Mouse (Mus musculus) lung, embryonic 15.5 days (tissue): ENCODE measurements around the gene Usp46. TPM values are rescaled to one million over a fixed set of nuclear protein-coding genes. Genes with fewer than 3 reads are reported as not detected.

Source experiments
- ATAC-seq: fragments of 200-750 bp; cut with Nextera tagmentation; 2 replicates; pipeline ENCODE4 v1.8.0; 2017; ENCODE audit warnings: moderate number of reproducible peaks, borderline replicate concordance; ENCODE audit not compliant: low FRiP score, low TSS enrichment; ENCODE audit errors: extremely low read depth
- H3K27ac ChIP-seq: fragments of 300-500 bp; sonication (generic); 2 replicates; pipeline ENCODE4 v1.5.1; 2015; ENCODE audit warnings: moderate library complexity, mild to moderate bottlenecking, inconsistent platforms
- H3K27me3 ChIP-seq: fragments of 300-500 bp; sonication (generic); 2 replicates; pipeline ENCODE4 v1.6.1; 2015; ENCODE audit warnings: inconsistent platforms
- H3K36me3 ChIP-seq: fragments of 300-500 bp; sonication (generic); 2 replicates; pipeline ENCODE4 v1.6.1; 2015; ENCODE audit warnings: inconsistent platforms
- H3K4me1 ChIP-seq: fragments of 300-500 bp; sonication (generic); 2 replicates; pipeline ENCODE4 v1.6.1; 2015; ENCODE audit warnings: inconsistent platforms
- H3K4me2 ChIP-seq: fragments of 300-500 bp; sonication (generic); 2 replicates; pipeline ENCODE4 v1.6.1; 2015; ENCODE audit warnings: inconsistent platforms, mild to moderate bottlenecking, moderate library complexity
- H3K4me3 ChIP-seq: fragments of 300-500 bp; sonication (generic); 2 replicates; pipeline ENCODE4 v1.5.1; 2015; ENCODE audit warnings: mild to moderate bottlenecking, inconsistent platforms
- H3K9ac ChIP-seq: fragments of 300-500 bp; sonication (generic); 2 replicates; pipeline ENCODE4 v1.6.1; 2015; ENCODE audit warnings: inconsistent platforms
- H3K9me3 ChIP-seq: fragments of 300-500 bp; sonication (generic); 2 replicates; pipeline ENCODE4 v1.6.1; 2016; ENCODE audit warnings: inconsistent platforms
- WGBS: fragments of 180-500 bp; shearing (Covaris S2); methylation state at CpG from one replicate; pipeline ENCODE4 v1.1.7; 2015; 5-methylcytosine and 5-hydroxymethylcytosine counted together
- polyA plus RNA-seq: library from polyadenylated mRNA; unstranded; fragments of >200 nt; fragmentation: Nextera tagmentation; extraction: Ambion mirVana; gene quantifications from 2 replicates; pipeline ENCODE4 v1.2.1, GENCODE M21; 2015

Gene Usp46
- polyA plus RNA-seq, 1 experiment from 2014 or later, result 46.4 TPM

DNA sequence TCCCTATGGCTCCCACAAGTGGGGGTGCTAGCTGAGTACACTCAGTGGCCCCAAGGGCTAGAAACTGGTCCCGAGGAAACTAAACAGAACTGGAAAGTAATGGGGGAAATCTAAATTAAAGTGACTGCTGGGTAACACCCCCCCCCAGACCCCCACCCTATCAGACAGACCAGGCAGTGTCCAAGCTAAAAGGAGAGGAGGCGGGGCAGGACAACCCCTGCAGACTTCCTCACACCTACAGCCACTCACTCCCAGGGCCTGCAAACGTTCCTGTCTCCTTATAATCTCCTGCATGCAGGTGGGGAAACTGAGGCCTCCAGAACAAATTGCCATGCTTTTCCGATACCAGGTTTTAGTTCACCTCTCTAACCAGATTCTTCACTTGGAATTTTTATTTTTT lies 885 bp downstream of the Usp46 start:
- H3K27me3 ChIP-seq, result no peaks in the 10 kb centered on the region
- H3K36me3 ChIP-seq, result no peaks in the 10 kb centered on the region
- peaks cover 53% of the 10 kb centered on the region for H3K4me1 ChIP-seq
- WGBS, result 12% methylated on average over 4 of the region's 4 CpGs
- peak overlapping the region; percentile 95 for H3K9ac ChIP-seq
- H3K4me2 ChIP-seq, result peak overlapping the region; percentile 71
- H3K4me3 ChIP-seq, result peak overlapping the region; percentile 75
- H3K9me3 ChIP-seq, result no peaks in the 10 kb centered on the region
- ATAC-seq, result no peak
- H3K27ac ChIP-seq, result peak overlapping the region; percentile 98

DNA sequence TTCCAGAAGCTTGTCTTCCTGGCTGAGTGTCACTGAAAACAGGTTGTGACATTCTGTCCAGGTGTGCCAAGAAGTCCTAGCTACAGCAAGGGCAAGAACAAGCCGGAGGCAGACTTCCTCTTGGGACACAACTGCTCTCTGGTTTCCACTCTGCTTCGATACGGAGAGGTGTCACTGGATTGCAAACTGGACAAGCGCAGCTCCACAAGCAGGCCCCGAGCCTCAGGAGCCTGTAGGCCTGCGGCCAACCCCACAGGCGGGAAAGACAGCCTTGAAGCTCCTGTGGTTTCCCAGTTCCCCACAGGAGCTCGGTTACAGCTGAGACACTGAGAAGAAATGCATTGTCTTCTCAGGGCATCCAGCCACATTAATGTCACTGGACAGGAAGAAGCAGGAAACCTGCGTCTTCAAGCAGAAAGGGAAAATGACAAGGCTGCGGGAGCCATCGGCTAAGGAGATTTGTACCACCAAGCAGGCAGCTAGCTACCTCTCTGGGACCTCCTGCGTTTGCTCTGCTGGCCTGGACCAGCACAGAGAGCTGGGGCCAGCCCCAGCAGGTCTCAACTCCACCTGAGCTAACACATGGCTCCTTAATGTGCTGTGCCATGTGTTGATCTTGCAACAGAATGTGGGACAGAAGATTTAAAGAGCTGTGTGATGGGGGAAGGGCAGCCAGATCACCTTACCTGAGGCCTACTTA lies 1.7 kb downstream of the Usp46 start:
- no peak for ATAC-seq

DNA sequence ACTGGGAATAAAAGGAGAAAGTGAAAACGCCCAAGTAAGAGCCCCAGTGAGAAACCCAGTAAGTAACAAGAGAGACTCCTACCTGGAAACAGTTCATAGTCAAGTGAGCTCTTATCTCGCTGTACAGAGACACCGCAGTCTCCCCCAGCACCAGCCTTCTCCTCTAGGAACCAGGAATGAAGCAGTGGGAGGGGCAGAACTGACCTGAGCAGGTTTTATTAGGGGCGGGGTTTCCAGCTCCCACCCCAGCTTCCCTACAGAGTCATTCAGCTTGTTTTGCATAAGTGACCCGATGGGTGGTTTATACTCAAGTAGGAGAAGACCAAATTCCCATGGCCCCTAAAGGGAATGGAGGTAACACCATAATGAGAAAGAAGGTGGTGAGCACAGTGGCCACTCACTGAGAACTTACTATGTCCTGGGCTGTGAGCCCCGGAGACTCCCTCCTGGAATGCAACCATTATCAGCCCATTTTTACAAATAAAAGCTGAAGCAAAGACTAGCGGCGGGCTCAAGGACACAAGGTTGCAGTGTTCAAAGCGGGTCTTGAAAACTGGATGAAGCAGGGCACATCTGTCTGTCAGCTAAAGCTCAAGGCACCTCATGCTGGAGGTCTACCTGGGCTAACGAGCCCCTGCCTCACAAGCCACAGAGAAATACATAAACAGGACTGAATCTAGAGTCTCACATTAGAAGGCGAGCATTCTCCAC lies 2.5 kb downstream of the Usp46 start:
- peaks cover 60% of the 10 kb centered on the region for H3K4me1 ChIP-seq
- 35% methylated on average over 11 of the region's 11 CpGs for WGBS

More for the DNA sequence above, 1.7 kb downstream of the Usp46 start:
- 14% methylated on average over 12 of the region's 12 CpGs for WGBS
- no peaks in the 10 kb centered on the region for H3K36me3 ChIP-seq
- no peaks in the 10 kb centered on the region for H3K9me3 ChIP-seq
- no peaks in the 10 kb centered on the region for H3K27me3 ChIP-seq
- H3K4me2 ChIP-seq, result peak overlapping the region; percentile 71
- peak overlapping the region; percentile 75 for H3K4me3 ChIP-seq
- peaks cover 55% of the 10 kb centered on the region for H3K4me1 ChIP-seq
- peak overlapping the region; percentile 95 for H3K9ac ChIP-seq
- peak overlapping the region; percentile 98 for H3K27ac ChIP-seq

DNA sequence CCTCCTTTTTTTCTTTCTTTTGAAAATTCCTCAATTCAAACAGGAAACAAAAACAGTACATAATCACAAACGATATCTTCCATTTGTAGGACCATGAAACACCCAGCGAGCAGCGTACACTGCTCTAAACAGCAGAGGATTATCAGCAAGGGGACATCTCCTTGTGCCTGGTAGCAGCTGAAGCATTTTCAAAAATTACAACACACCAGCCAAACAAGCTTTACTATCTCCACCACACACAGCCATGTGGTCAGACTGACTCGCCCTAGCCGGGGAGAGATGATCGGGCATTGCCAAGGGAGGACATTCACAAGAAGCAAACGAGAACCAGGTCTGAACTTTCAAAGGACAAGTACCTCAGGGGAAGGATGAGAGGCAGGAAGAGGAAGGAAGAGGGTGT lies 3.4 kb downstream of the Usp46 start:
- no peak for ATAC-seq
- Histone ChIP-seq H3K9me3 (no peaks in the 10 kb centered on the region), H3K27ac (peak overlapping the region; percentile 63), H3K4me2 (peak overlapping the region; percentile 71), H3K36me3 (no peaks in the 10 kb centered on the region), H3K4me3 (peak overlapping the region; percentile 75), H3K9ac (peak overlapping the region; percentile 17; the same call in 1 of the 2 replicates), H3K27me3 (no peaks in the 10 kb centered on the region), H3K4me1 (peaks cover 64% of the 10 kb centered on the region)
- WGBS, result 57% methylated on average over 7 of the region's 7 CpGs

More for the DNA sequence above, 2.5 kb downstream of the Usp46 start:
- Histone ChIP-seq H3K36me3 (no peaks in the 10 kb centered on the region), H3K27ac (peak overlapping the region; percentile 98), H3K27me3 (no peaks in the 10 kb centered on the region), H3K4me2 (peak overlapping the region; percentile 71), H3K4me3 (peak overlapping the region; percentile 75), H3K9ac (peak overlapping the region; percentile 95; the same call in 1 of the 2 replicates), H3K9me3 (no peaks in the 10 kb centered on the region)
- ATAC-seq, result no peak

DNA sequence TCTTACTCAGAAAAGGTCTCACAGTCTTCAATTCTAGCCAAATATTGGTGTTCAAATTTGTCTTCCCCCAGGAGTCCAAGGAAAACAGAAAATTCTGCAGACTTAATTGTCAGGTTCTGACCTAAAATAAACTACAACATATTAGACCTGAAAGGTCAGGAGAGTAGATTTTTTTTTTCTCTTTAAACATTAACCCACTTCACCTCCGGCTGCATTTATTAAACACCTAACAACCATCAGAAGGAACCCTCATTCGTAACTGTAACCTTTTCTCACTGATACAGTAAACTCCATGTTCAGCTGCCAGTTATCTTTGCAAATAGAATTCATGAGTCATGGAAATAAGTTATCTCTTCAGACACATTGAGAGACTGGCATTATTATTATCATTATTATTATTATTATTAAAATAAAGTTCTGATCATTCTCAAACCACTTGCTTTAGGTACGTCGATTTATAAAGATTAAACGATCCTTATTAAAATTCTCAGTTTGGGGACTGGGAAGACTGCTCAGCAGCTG lies 4.9 kb downstream of the Usp46 start:
- no peak for ATAC-seq
- Histone ChIP-seq H3K4me3 (no peak overlapping the region), H3K4me2 (peak overlapping the region; percentile 71), H3K36me3 (no peaks in the 10 kb centered on the region), H3K27ac (peak overlapping the region; percentile 71), H3K9ac (no peak overlapping the region), H3K9me3 (no peaks in the 10 kb centered on the region), H3K4me1 (peaks cover 57% of the 10 kb centered on the region), H3K27me3 (no peaks in the 10 kb centered on the region)
- 72% methylated on average over 5 of the region's 5 CpGs for WGBS

DNA sequence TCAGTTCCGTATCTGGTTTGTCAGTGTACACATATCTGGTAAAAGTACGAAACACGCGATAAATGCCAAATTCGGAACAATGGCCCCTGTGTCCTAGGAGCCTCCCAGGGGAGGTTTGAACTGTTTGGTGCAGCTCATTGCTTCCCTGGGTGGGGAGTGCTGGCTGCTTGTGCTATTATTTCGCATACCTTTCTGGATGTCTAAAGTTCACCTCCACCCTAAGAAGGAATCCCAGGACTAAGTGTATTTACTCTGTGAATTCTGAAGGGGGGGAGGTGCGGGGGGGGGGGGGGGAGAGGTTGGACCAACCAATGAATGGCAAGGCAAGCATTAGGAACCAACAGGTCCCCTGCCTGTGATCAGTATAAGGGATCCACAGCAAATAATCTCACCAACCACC lies 6.0 kb downstream of the Usp46 start:
- 64% methylated on average over 6 of the region's 7 CpGs for WGBS
- Histone ChIP-seq H3K27me3 (no peaks in the 10 kb centered on the region), H3K4me1 (peaks cover 58% of the 10 kb centered on the region), H3K4me3 (peak overlapping the region; percentile 10; the same call in 1 of the 2 replicates), H3K4me2 (peak overlapping the region; percentile 23; the same call in 1 of the 2 replicates), H3K27ac (peak overlapping the region; percentile 88), H3K9me3 (no peaks in the 10 kb centered on the region), H3K9ac (no peak overlapping the region), H3K36me3 (no peaks in the 10 kb centered on the region)
- ATAC-seq, result peak; percentile 53; the same call in 1 of the 2 replicates

DNA sequence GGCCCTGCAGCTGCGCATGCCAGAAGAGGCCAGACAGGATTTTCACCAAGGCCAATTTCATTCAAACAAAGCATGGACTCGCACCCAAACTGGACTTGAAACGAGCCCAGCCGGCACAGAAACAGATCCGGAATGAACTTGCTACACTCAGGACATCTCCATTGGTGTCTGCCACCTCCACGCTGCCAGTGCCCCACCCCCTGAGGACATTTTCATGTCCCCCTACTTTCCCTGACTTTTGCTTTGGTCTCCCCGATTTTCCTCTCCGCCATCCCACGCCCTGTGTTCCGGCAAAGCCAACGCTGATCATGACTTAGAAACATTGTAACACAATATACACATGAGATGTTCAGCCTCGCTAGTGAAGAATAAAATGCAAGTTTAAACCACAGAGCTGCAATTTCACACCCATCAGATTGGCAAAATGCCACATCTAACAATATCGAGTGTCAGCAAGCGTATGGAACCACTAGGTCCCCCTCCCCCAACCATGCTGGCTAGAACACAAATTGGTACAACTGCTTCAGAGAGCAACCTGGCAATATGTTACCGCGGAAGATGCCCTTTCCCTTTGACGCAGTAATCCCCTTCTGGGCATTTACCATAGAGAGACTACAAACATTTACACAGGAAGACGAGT lies 6.7 kb downstream of the Usp46 start:
- WGBS, result 62% methylated on average over 18 of the region's 18 CpGs
- no peak overlapping the region for H3K9ac ChIP-seq
- H3K4me3 ChIP-seq, result 0 out of 2 replicates have a peak overlapping the region, but pooled peaks have one; percentile 10

DNA sequence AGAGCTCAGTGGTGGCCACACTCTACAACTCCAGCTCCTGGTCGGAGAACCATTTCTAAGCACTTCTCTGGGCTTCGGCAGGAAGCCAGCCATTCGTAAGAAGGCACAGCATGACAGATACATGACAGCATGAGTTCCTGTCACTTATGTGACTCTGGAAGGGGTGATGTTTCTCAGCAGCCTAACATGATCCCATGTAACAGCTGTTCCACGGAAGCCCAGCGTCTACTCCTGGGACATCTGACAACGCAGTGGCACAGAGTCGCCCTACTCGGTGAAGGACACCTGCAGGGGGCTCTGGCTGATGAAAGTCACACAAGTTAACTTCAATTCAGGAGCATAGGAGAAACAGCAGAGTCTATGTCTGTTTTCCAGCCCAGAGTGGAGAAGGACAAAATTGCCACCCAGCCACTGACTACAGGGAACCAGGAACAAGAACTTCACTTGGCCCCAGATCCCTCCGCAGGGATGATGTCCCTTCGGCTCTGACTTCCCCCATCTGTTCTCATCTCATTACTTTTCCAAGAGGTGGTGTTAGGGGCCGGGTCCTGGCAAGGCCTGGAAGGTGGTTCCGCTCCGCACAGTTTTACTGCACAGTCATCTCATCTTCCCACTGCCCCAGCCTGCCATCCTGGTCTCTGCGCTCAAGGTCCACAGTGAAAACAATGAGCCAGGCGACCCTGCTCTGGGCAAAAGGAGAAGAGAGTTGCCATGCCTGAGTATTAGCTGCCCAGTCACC lies 15.9 kb downstream of the Usp46 start:
- 66% methylated on average over 15 of the region's 15 CpGs for WGBS
- peak overlapping the region; percentile 34; the same call in 1 of the 2 replicates for H3K27ac ChIP-seq
- ATAC-seq, result 0 out of 2 replicates have a peak, but pooled peaks have one; percentile 46

More for the DNA sequence above, 6.7 kb downstream of the Usp46 start:
- Histone ChIP-seq H3K4me2 (peak overlapping the region; percentile 48), H3K36me3 (no peaks in the 10 kb centered on the region), H3K27ac (peak overlapping the region; percentile 88), H3K9me3 (no peaks in the 10 kb centered on the region), H3K27me3 (no peaks in the 10 kb centered on the region), H3K4me1 (peaks cover 51% of the 10 kb centered on the region)
- no peak for ATAC-seq

DNA sequence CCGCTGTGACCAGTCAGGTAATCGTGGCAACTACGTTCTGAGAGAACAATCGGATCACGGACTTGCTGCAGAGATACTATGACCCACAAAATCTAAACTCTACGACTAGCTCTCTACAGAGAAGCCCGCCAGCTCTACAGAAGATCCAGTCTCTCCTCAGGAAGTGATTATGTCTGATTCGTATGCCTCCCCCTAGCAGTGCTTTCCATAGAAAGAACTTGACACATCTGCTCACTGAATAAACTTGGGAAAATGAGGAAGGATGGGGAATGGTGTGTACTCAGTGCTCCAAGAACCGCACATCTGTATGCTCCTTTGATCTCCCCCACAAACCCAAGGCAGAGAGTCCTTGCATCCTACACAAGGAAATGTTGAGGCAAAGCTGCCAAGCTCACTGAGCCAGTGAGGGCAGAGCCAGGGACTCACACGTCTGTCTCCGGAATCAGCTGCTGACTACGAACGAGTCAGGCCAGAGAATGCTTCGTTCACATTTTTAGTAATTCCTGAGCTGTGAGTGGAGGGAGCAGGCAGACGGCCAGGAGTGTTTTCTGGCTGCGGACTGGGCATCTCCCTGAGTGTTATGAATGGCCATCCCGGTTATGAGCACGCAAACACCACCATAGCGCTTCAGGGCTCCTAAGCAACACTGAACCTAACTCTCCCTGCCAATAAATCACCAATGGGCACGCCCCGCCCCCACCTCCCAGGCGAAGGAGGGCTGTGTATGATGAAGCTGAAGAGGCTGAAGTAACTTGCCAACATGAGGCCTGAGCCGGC lies 16.6 kb downstream of the Usp46 start:
- no peak overlapping the region for H3K9ac ChIP-seq
- peak overlapping the region; percentile 34; the same call in 1 of the 2 replicates for H3K27ac ChIP-seq
- no peaks in the 10 kb centered on the region for H3K36me3 ChIP-seq
- H3K4me2 ChIP-seq, result peak overlapping the region; percentile 14
- no peaks in the 10 kb centered on the region for H3K27me3 ChIP-seq
- peak; percentile 46; the same call in 1 of the 2 replicates for ATAC-seq
- WGBS, result 55% methylated on average over 23 of the region's 23 CpGs
- no peak overlapping the region for H3K4me3 ChIP-seq
- peaks cover 31% of the 10 kb centered on the region for H3K4me1 ChIP-seq
- no peaks in the 10 kb centered on the region for H3K9me3 ChIP-seq

More for the DNA sequence above, 15.9 kb downstream of the Usp46 start:
- Histone ChIP-seq H3K36me3 (no peaks in the 10 kb centered on the region), H3K4me2 (peak overlapping the region; percentile 14), H3K4me3 (no peak overlapping the region), H3K4me1 (peaks cover 31% of the 10 kb centered on the region), H3K27me3 (no peaks in the 10 kb centered on the region), H3K9me3 (no peaks in the 10 kb centered on the region), H3K9ac (no peak overlapping the region)

DNA sequence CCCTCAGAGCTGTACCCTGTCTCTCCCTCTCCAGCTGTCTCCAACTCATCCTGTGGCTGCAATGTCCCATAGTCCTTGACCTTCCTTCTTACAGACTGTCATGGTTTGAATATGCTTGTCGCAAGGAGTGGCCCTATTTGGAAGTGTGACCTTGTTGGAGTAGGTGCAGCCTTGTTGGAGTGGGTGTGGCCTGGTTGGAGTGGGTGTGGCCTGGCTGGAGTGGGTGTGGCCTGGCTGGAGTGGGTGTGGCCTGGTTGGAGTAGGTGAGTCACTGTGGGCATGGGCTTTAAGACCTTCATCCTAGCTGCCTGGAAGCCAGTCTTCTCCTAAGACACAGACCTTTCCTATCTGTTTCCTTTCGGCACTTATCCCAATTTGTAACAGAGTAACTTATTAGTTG lies 17.3 kb downstream of the Usp46 start:
- peak; percentile 35; the same call in 1 of the 2 replicates for ATAC-seq
- WGBS, result 95% methylated on average over 2 of the region's 2 CpGs
- no peak overlapping the region for H3K4me2 ChIP-seq
- H3K4me3 ChIP-seq, result no peak overlapping the region
- H3K36me3 ChIP-seq, result no peaks in the 10 kb centered on the region
- no peak overlapping the region for H3K27ac ChIP-seq
- no peak overlapping the region for H3K9ac ChIP-seq
- H3K4me1 ChIP-seq, result peaks cover 31% of the 10 kb centered on the region
- H3K9me3 ChIP-seq, result no peaks in the 10 kb centered on the region
- no peaks in the 10 kb centered on the region for H3K27me3 ChIP-seq
